Mouse (Mus musculus) liver, postnatal 0 days (tissue): ENCODE measurements around the gene Sema6b.

Source experiments
- CTCF ChIP-seq: sonication (generic); IDR thresholded peaks from 2 replicates; pipeline ENCODE4 v1.5.1; 2016; ENCODE audit warnings: antibody characterized with exemption, low read depth
- EP300 ChIP-seq: IDR thresholded peaks from 2 replicates; pipeline ENCODE4 v1.6.1; 2016; ENCODE audit warnings: antibody characterized with exemption, low read depth, mild to moderate bottlenecking

- TF ChIP-seq CTCF: no peak
- no peak for TF ChIP-seq EP300
These were observed 27.4 kb downstream of the Sema6b start for GRCm38 (mm10) chr17:56112743-56113142.
